Mouse (Mus musculus) liver, postnatal 0 days (tissue): ENCODE measurements around the gene Dnajb8. TPM values are rescaled to one million over a fixed set of nuclear protein-coding genes. Genes with fewer than 3 reads are reported as not detected.

Experiments
- ATAC-seq: fragments of 200-750 bp; cut with Nextera tagmentation; 2 replicates; pipeline ENCODE4 v1.8.0; 2017; ENCODE audit warnings: mild to moderate bottlenecking, moderate library complexity
- DNase-seq: peaks from one replicate; pipeline ENCODE4 v3.0.0-alpha.2; 2016
- H3K27ac ChIP-seq: fragments of 300-500 bp; sonication (generic); 2 replicates; pipeline ENCODE4 v1.5.1; 2014; ENCODE audit warnings: antibody characterized with exemption, moderate library complexity, mild to moderate bottlenecking, low read depth
- H3K27me3 ChIP-seq: fragments of 300-500 bp; sonication (generic); 2 replicates; pipeline ENCODE4 v1.6.1; 2014; ENCODE audit warnings: low read length, control low read depth, mixed read lengths; ENCODE audit not compliant: insufficient read depth
- H3K36me3 ChIP-seq: fragments of 300-500 bp; sonication (generic); replicated peaks from 2 replicates; pipeline ENCODE4 v1.6.1; 2014; ENCODE audit warnings: mild to moderate bottlenecking, control low read depth, low read length, moderate library complexity, mixed read lengths; ENCODE audit not compliant: insufficient read depth
- H3K4me1 ChIP-seq: fragments of 300-500 bp; sonication (generic); 2 replicates; pipeline ENCODE4 v1.6.1; 2014; ENCODE audit warnings: antibody characterized with exemption, mild to moderate bottlenecking, control low read depth; ENCODE audit not compliant: insufficient read depth
- H3K4me2 ChIP-seq: fragments of 300-500 bp; sonication (generic); 2 replicates; pipeline ENCODE4 v1.6.1; 2014; ENCODE audit warnings: low read depth, mild to moderate bottlenecking, low read length, moderate library complexity, mixed read lengths
- H3K4me3 ChIP-seq: fragments of 300-500 bp; sonication (generic); 2 replicates; pipeline ENCODE4 v1.5.1; 2014; ENCODE audit warnings: low read depth, low read length
- H3K9ac ChIP-seq: fragments of 300-500 bp; sonication (generic); replicated peaks from 2 replicates; pipeline ENCODE4 v1.6.1; 2014; ENCODE audit warnings: mild to moderate bottlenecking, moderate library complexity
- H3K9me3 ChIP-seq: fragments of 300-500 bp; sonication (generic); 2 replicates; pipeline ENCODE4 v1.6.1; 2016; ENCODE audit warnings: mild to moderate bottlenecking, control low read depth, low read length, mixed read lengths
- CTCF ChIP-seq: sonication (generic); IDR thresholded peaks from 2 replicates; pipeline ENCODE4 v1.5.1; 2016; ENCODE audit warnings: antibody characterized with exemption, low read depth
- EP300 ChIP-seq: IDR thresholded peaks from 2 replicates; pipeline ENCODE4 v1.6.1; 2016; ENCODE audit warnings: antibody characterized with exemption, low read depth, mild to moderate bottlenecking
- WGBS: fragments of 180-500 bp; shearing (Covaris S2); extraction: QIAGEN DNeasy Blood & Tissue Kit; methylation state at CpG from one replicate; pipeline ENCODE4 v1.1.7; 2014; ENCODE audit not compliant: insufficient replicate concordance; 5-methylcytosine and 5-hydroxymethylcytosine counted together
- polyA plus RNA-seq: library from polyadenylated mRNA; unstranded; fragments of >200 nt; fragmentation: Nextera tagmentation; extraction: Ambion mirVana; gene quantifications from 2 replicates; pipeline ENCODE4 v1.2.1, GENCODE M21; 2015

The Dnajb8 gene
- polyA plus RNA-seq, 1 experiment from 2014 or later, result not detected

- H3K4me2 ChIP-seq, result peak overlapping the region; percentile 69
- H3K36me3 ChIP-seq, result no peaks in the 10 kb centered on the region
- TF ChIP-seq EP300 (no peak), CTCF (no peak)
- peak; percentile 49 for ATAC-seq
- H3K4me3 ChIP-seq, result peak overlapping the region; percentile 52
- no peaks in the 10 kb centered on the region for H3K9me3 ChIP-seq
- DNase-seq, result peak; percentile 74
- under 1% methylated on average over 53 of the region's 62 CpGs for WGBS
- peaks cover 97% of the 10 kb centered on the region for H3K27me3 ChIP-seq
- no peak overlapping the region for H3K27ac ChIP-seq
- peaks cover 29% of the 10 kb centered on the region for H3K4me1 ChIP-seq
- H3K9ac ChIP-seq, result no peak overlapping the region
Measured at GRCm38 (mm10) chr6:88198070-88198940, 23.8 kb upstream of the Dnajb8 start.

DNA sequence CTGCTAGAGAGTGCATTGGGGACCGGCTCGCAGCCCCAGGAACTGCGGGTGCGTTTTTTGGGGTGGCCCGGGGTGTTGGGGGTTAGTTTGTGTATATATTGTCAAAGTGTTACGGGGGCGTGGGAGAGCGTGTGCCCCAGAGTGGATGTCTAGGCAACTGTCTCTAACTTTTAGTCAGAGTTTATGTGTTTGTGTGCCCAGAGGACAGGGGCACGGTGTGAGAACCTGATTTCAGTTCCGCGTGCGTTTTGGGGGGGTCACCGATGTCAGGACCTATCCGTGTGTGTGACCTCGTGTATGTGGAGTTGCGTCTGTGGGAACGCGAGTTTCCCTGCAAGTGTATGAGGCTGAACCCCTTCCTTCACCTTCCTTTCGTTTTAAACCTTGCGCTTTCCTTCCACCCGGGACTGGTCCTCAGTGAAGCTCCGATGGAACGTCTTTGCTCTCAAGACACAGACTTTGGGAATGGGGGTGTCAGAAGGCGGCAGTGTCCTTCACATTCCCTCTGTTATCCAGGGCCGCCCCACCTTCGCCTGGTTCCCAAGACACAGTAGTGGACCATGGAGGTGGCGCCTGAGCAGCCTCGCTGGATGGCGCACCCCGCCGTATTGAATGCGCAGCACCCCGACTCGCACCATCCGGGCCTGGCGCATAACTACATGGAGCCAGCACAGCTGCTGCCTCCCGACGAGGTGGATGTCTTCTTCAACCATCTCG, 22.9 kb upstream of the Dnajb8 start:
- Histone ChIP-seq H3K4me1 (peaks cover 25% of the 10 kb centered on the region), H3K9ac (no peak overlapping the region)
- 1% methylated on average over 39 of the region's 39 CpGs for WGBS

DNA sequence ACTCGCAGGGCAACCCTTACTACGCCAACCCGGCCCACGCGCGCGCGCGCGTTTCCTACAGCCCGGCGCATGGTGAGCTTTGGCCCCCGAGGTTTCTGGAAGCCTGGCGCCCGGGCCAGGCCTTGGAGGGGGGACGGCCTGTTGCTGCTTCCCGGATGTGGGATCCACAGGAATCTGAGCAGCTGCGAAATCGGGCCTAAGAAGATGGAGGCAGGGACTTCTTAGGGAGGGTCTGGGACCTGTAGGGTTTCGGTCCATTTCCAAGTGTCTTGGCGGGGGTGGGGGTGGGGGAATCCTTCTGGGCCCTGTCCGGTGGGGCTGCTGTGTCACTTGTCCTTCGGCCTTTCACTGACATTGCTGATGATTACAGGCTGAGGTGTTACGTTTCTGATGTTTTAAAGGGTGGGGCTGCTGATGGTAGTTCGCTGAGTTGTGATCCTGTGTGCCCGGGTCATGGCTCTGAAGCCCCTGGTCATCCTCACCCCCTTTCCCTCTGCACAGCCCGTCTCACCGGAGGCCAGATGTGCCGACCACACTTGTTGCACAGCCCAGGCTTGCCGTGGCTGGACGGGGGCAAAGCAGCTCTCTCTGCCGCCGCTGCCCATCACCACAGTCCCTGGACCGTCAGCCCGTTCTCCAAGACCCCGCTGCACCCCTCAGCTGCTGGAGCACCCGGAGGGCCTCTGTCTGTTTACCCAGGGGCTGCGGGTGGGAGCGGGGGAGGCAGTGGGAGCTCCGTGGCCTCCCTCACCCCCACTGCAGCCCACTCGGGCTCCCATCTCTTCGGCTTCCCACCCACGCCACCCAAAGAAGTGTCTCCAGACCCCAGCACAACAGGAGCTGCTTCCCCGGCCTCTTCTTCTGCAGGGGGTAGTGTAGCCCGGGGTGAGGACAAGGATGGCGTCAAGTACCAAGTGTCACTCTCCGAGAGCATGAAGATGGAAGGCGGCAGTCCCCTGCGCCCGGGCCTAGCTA, 22.1 kb upstream of the Dnajb8 start:
- DNase-seq, result no peak
- no peak overlapping the region for H3K9ac ChIP-seq
- peaks cover 89% of the 10 kb centered on the region for H3K27me3 ChIP-seq
- H3K36me3 ChIP-seq, result no peaks in the 10 kb centered on the region
- TF ChIP-seq EP300, result no peak
- TF ChIP-seq CTCF, result no peak
- H3K9me3 ChIP-seq, result no peaks in the 10 kb centered on the region
- H3K4me2 ChIP-seq, result peak overlapping the region; percentile 69
- WGBS, result 20% methylated on average over 50 of the region's 50 CpGs
- H3K4me3 ChIP-seq, result peak overlapping the region; percentile 52
- H3K4me1 ChIP-seq, result peaks cover 25% of the 10 kb centered on the region
- ATAC-seq, result no peak
- H3K27ac ChIP-seq, result no peak overlapping the region

More for the DNA sequence above, 22.9 kb upstream of the Dnajb8 start:
- Histone ChIP-seq H3K4me3 (peak overlapping the region; percentile 52), H3K27me3 (peaks cover 93% of the 10 kb centered on the region), H3K4me2 (peak overlapping the region; percentile 69), H3K27ac (no peak overlapping the region), H3K36me3 (no peaks in the 10 kb centered on the region), H3K9me3 (no peaks in the 10 kb centered on the region)
- DNase-seq (no peak), ATAC-seq (no peak)
- no peak for TF ChIP-seq EP300
- no peak for TF ChIP-seq CTCF

DNA sequence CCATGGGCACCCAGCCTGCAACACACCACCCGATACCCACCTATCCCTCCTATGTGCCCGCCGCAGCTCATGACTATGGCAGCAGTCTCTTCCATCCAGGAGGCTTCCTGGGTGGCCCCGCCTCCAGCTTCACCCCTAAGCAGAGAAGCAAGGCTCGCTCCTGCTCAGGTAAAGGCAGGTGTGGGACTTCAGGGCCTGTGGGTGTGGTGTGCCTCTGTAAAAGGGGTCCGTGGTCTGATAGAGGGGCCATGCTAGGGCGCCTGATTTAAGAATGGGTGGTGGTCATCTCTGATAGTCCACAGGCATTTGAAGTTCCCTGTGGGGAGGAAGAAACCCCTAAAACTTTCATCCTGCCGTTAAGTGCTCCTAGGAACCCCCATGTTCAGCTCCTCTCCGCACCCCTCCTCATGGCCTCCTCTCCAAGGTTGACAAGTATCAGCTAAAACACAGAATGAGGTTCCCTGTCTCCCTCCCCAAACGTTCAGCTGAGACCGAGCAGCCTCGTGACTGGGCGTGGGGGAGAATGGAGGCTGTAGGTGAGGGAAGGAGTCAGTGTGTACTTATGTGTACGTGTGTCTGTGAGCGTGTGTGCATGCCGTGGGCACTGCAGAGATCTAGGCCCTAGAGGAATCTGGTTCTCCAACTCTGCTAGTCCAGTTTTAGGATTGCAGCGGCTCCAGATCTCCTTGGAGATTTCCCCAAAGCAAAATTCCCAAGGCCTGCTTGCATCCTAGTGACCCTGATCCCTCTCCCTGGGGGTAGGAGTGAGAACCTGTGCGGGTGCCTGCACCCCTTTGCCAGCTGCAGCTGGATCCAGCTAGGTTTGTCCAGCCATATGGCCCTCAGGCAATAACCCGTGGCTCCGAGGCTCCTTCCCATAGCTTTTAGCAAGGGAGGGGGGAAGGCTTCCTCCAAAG, 21.1 kb upstream of the Dnajb8 start:
- Histone ChIP-seq H3K27me3 (peaks cover 89% of the 10 kb centered on the region), H3K4me1 (peaks cover 25% of the 10 kb centered on the region), H3K36me3 (no peaks in the 10 kb centered on the region), H3K4me3 (no peak overlapping the region), H3K9ac (no peak overlapping the region), H3K9me3 (no peaks in the 10 kb centered on the region), H3K4me2 (no peak overlapping the region), H3K27ac (no peak overlapping the region)
- TF ChIP-seq CTCF (no peak), EP300 (no peak)
- WGBS, result 47% methylated on average over 20 of the region's 20 CpGs
- DNase-seq, result no peak
- ATAC-seq, result no peak

- Histone ChIP-seq H3K9ac (no peak overlapping the region), H3K4me2 (no peak overlapping the region; the same call in 1 of the 2 replicates), H3K9me3 (no peaks in the 10 kb centered on the region), H3K4me1 (peaks cover 28% of the 10 kb centered on the region), H3K27me3 (peaks cover 81% of the 10 kb centered on the region), H3K27ac (no peak overlapping the region), H3K36me3 (no peaks in the 10 kb centered on the region), H3K4me3 (no peak overlapping the region)
- DNase-seq (no peak), ATAC-seq (no peak)
- 25% methylated on average over 15 of the region's 15 CpGs for WGBS
- TF ChIP-seq EP300 (no peak), CTCF (no peak)
Measured at GRCm38 (mm10) chr6:88201926-88202700, 20.0 kb upstream of the Dnajb8 start.
